Mouse (Mus musculus) liver, adult 2 months (tissue): Measurements from ENCODE around the gene Hist1h2ac.

Source experiments
- CTCF ChIP-seq: fragments of 200-500 bp; IDR thresholded peaks from 2 replicates; pipeline ENCODE4 v1.5.1; 2011; ENCODE audit warnings: low read depth, low read length, control low read depth
- POLR2A ChIP-seq: fragments of 200-500 bp; IDR thresholded peaks from 2 replicates; pipeline ENCODE4 v1.6.1; 2011; ENCODE audit warnings: low read length, control low read depth; ENCODE audit not compliant: insufficient read depth; ENCODE audit errors: extremely low read depth

DNA sequence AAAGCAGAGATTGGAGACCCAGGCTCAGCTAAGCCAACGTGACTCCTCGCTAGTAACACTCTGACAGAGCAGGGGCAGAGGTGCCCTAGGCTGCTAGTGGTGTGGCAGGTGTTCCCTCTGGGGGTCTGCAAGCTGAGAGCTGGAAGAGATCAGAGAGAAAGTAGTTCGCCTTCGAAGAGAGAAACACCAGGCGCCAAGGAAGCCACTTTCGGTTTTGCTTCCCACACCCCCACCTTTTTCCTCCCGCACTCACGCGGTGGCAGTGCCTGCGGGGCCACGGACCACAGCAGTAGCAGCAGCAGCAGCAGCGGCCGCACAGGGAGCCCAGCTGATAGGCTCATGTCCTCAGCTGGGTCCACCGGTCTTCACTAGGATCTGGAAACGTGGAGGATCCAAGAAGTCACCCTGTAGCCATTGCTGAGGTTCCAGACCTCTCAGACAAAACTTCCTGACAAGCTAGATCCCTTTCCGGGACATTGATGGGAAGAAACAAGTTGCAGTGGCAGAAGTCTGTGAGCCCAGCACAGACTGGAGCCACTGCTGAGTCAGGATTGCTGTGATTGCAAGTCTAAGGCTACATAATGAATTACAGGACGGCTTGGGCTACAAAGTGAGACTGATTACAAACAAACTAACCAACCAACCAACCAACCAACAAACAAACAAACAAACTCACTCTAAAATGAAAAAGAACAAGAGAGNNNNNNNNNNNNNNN lies 26.8 kb upstream of the Hist1h2ac start, which contains the start of gene Hfe:
- TF ChIP-seq POLR2A (peak; percentile 53; the same call in 1 of the 2 replicates), CTCF (no peak)
